Mouse (Mus musculus) midbrain, postnatal 0 days (tissue): ENCODE data around the gene Mgst3. TPM values are rescaled to one million over a fixed set of nuclear protein-coding genes. Genes with fewer than 3 reads are reported as not detected.
"Not testable (repeated sequence)": the region's sequence is repeated elsewhere in the genome, so short reads cannot be mapped to it uniquely, and the experiment has no call there.

ENCODE experiments used
- ATAC-seq: fragments of 200-750 bp; cut with Nextera tagmentation; 2 replicates; pipeline ENCODE4 v1.8.0; 2017; ENCODE audit warnings: moderate number of reproducible peaks, mild to moderate bottlenecking, moderate TSS enrichment, moderate library complexity; ENCODE audit not compliant: low FRiP score
- DNase-seq: peaks from one replicate; pipeline ENCODE4 v3.0.0-alpha.2; 2015; ENCODE audit warnings: low spot score
- H3K27ac ChIP-seq: fragments of 300-500 bp; sonication (generic); 2 replicates; pipeline ENCODE4 v1.5.1; 2014; ENCODE audit warnings: low read depth, mild to moderate bottlenecking, low read length, mixed read lengths
- H3K27me3 ChIP-seq: fragments of 300-500 bp; sonication (generic); 2 replicates; pipeline ENCODE4 v1.6.1; 2014; ENCODE audit warnings: low read length, control low read depth, mixed read lengths; ENCODE audit not compliant: insufficient read depth
- H3K36me3 ChIP-seq: fragments of 300-500 bp; sonication (generic); 2 replicates; pipeline ENCODE4 v1.6.1; 2014; ENCODE audit warnings: low read length, control low read depth, mixed read lengths; ENCODE audit not compliant: insufficient read depth
- H3K4me1 ChIP-seq: fragments of 300-500 bp; sonication (generic); 2 replicates; pipeline ENCODE4 v1.6.1; 2014; ENCODE audit warnings: mild to moderate bottlenecking, control low read depth, antibody characterized with exemption, low read length, mixed read lengths; ENCODE audit not compliant: insufficient read depth
- H3K4me2 ChIP-seq: fragments of 300-500 bp; sonication (generic); 2 replicates; pipeline ENCODE4 v1.6.1; 2014; ENCODE audit warnings: low read depth, mild to moderate bottlenecking, low read length, mixed read lengths; ENCODE audit not compliant: poor library complexity, severe bottlenecking
- H3K4me3 ChIP-seq: fragments of 300-500 bp; sonication (generic); 2 replicates; pipeline ENCODE4 v1.5.1; 2014; ENCODE audit warnings: low read depth, mild to moderate bottlenecking, low read length, moderate library complexity
- H3K9ac ChIP-seq: fragments of 300-500 bp; sonication (generic); replicated peaks from 2 replicates; pipeline ENCODE4 v1.6.1; 2014; ENCODE audit warnings: mild to moderate bottlenecking, low read length, moderate library complexity, mixed read lengths; ENCODE audit not compliant: poor library complexity, severe bottlenecking
- H3K9me3 ChIP-seq: fragments of 300-500 bp; sonication (generic); 2 replicates; pipeline ENCODE4 v1.6.1; 2016; ENCODE audit warnings: low read length, control low read depth
- CTCF ChIP-seq: IDR thresholded peaks from 2 replicates; pipeline ENCODE4 v1.5.1; 2016; ENCODE audit warnings: antibody characterized with exemption, mild to moderate bottlenecking
- WGBS: fragments of 180-500 bp; shearing (Covaris S2); extraction: QIAGEN DNeasy Blood & Tissue Kit; methylation state at CpG from one replicate; pipeline ENCODE4 v1.1.7; 2014; 5-methylcytosine and 5-hydroxymethylcytosine counted together
- polyA plus RNA-seq: library from polyadenylated mRNA; unstranded; fragments of >200 nt; fragmentation: Nextera tagmentation; extraction: Ambion mirVana; gene quantifications from 2 replicates; pipeline ENCODE4 v1.2.1, GENCODE M21; 2015
- total RNA-seq: library from RNA; depleted of rRNA; stranded (reverse); fragments of >200 nt; gene quantifications from 2 replicates; pipeline ENCODE4 v1.2.3, GENCODE M21; 2014

Gene Mgst3
- total and polyA plus RNA-seq, 2 experiments from 2014 or later: 240 to 246 TPM

GRCm38 (mm10) chr1:167350597-167351415 lies 42.8 kb downstream of the Mgst3 start:
- DNase-seq (no peak), ATAC-seq (no peak)
- no peak for TF ChIP-seq CTCF
- peak overlapping the region; percentile 79 for H3K4me2 ChIP-seq
- 33% methylated on average over 13 of the region's 13 CpGs for WGBS
- peak overlapping the region; percentile 87 for H3K27ac ChIP-seq
- H3K9me3 ChIP-seq: no peaks in the 10 kb centered on the region
- H3K9ac ChIP-seq: peak overlapping the region; percentile 83
- H3K36me3 ChIP-seq: peaks cover 13% of the 10 kb centered on the region
- H3K4me3 ChIP-seq: peak overlapping the region; percentile 76
- no peaks in the 10 kb centered on the region for H3K27me3 ChIP-seq
- no peaks in the 10 kb centered on the region; the same call in 1 of the 2 replicates for H3K4me1 ChIP-seq

GRCm38 (mm10) chr1:167349815-167350596 lies 43.6 kb downstream of the Mgst3 start, which contains the start of gene Aldh9a1:
TSS of gene Aldh9a1 (plus strand) at chr1:167349991.
- peak within 1 kb of the TSS; percentile 79 for H3K4me2 ChIP-seq
- TF ChIP-seq CTCF: peak; percentile 3; the same call in 1 of the 2 replicates
- no peaks in the 10 kb centered on the region; the same call in 1 of the 2 replicates for H3K4me1 ChIP-seq
- peak within 1 kb of the TSS; percentile 87 for H3K27ac ChIP-seq
- H3K9me3 ChIP-seq: no peaks in the 10 kb centered on the region
- peak within 1 kb of the TSS; percentile 76 for H3K4me3 ChIP-seq
- H3K27me3 ChIP-seq: no peaks in the 10 kb centered on the region
- peaks cover 9% of the 10 kb centered on the region for H3K36me3 ChIP-seq
- peak within 1 kb of the TSS; percentile 83 for H3K9ac ChIP-seq
- under 1% methylated on average over 54 of the region's 55 CpGs for WGBS
- ATAC-seq: peak; percentile 99
- DNase-seq: peak; percentile 89

GRCm38 (mm10) chr1:167349206-167349605 lies 44.4 kb downstream of the Mgst3 start:
- H3K27ac ChIP-seq: peak overlapping the region; percentile 87; the same call in 1 of the 2 replicates
- H3K9me3 ChIP-seq, H3K27me3 ChIP-seq, ATAC-seq, H3K4me2 ChIP-seq, H3K36me3 ChIP-seq, H3K4me3 ChIP-seq, DNase-seq, H3K4me1 ChIP-seq, H3K9ac ChIP-seq: not testable (repeated sequence)
- WGBS: 67% methylated on average over 3 of the region's 3 CpGs
- peak; percentile 14; the same call in 1 of the 2 replicates for TF ChIP-seq CTCF

- H3K9me3 ChIP-seq, H3K27ac ChIP-seq, H3K27me3 ChIP-seq, H3K4me3 ChIP-seq, H3K4me2 ChIP-seq, H3K36me3 ChIP-seq, ATAC-seq, H3K4me1 ChIP-seq, DNase-seq, H3K9ac ChIP-seq: not testable (repeated sequence)
- 91% methylated on average over 10 of the region's 10 CpGs for WGBS
These were observed 47.6 kb downstream of the Mgst3 start for GRCm38 (mm10) chr1:167345994-167346520.

- no peak for TF ChIP-seq CTCF
- Histone ChIP-seq H3K4me3 (no peak overlapping the region), H3K27me3 (no peaks in the 10 kb centered on the region), H3K36me3 (no peaks in the 10 kb centered on the region), H3K4me1 (no peaks in the 10 kb centered on the region), H3K4me2 (no peak overlapping the region), H3K9ac (no peak overlapping the region), H3K9me3 (no peaks in the 10 kb centered on the region), H3K27ac (no peak overlapping the region)
- ATAC-seq (no peak), DNase-seq (no peak)
- WGBS: 90% methylated on average over 9 of the region's 10 CpGs
These were observed 50.8 kb downstream of the Mgst3 start for GRCm38 (mm10) chr1:167342831-167343230.
